19 mouse cellular contexts compared by ENCODE assay signal in the genomic region with DNA sequence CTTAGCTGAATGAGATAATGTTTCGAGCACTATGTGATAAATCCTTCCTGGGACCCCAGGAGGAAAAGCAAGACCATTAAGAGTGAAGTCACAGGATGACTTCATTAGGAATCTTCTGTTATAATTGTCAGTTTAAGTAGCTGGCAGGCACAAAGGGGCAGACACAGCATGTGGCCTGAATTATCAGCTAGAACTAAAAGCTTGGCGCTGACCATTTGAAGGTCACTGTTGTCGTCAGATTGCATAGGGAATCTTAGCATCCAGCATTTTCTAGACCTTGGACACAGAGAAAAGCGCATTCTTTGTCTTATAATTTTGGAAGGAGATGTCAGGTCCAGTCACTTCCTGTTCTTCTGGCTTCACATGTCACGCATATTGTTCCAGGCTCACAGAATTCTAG.
A peak's percentile ranks its signal among the peaks of the same experiment; 100 is the strongest.
DNase-seq lines count a peak whose midpoint lies in the region.
"Had no signal": no experiment of that assay in that cellular context is flagged by ENCODE, and none has a peak within 500 bp of the region (broad histone marks: within the 10 kb centered on the region; RNA-seq: fewer than 3 reads in every experiment).

No protein-coding gene starts in this region.

- no peaks in the 10 kb centered on the region for H3K36me3 ChIP-seq in heart, embryonic 10.5 days
- H3K36me3 ChIP-seq: embryonic facial prominence, embryonic 13.5 days; embryonic facial prominence, embryonic 15.5 days; forebrain, embryonic 10.5 days; forebrain, embryonic 12.5 days had no signal

- no peaks in the 10 kb centered on the region for H3K9me3 ChIP-seq in heart, embryonic 10.5 days
- H3K9me3 ChIP-seq: embryonic facial prominence, embryonic 13.5 days; embryonic facial prominence, embryonic 15.5 days; forebrain, embryonic 10.5 days; forebrain, embryonic 12.5 days had no signal

- DNase-seq in adrenal gland, adult 2 months, result peak; percentile 22
- DNase-seq in adrenal gland, postnatal 25 days, result no peak
- DNase-seq in adrenal gland, postnatal 14 days, result peak; percentile 24
- DNase-seq in adrenal gland, postnatal 4 days (ENCODE audit: low spot score in 2 of 2), result no peak
- peak; percentile 57 for DNase-seq in heart, embryonic 10.5 days (ENCODE audit: low spot score)
- DNase-seq in heart, postnatal 10 days, result no peak
- peak; percentile 16 for DNase-seq in retina, embryonic 14.5 days (ENCODE audit: low spot score)
- DNase-seq in retina, postnatal 1 day, result no peak
- DNase-seq: cerebellum, adult 11 months; cerebellum, adult 18-20 months; cerebellum, adult 8-10 months; cerebellum, adult 9-11 months; cerebellum, postnatal 14 days; cerebellum, postnatal 36 days had no signal

- no peak overlapping the region for H3K27ac ChIP-seq in heart, embryonic 10.5 days
- H3K27ac ChIP-seq: embryonic facial prominence, embryonic 13.5 days; embryonic facial prominence, embryonic 15.5 days; forebrain, embryonic 10.5 days; forebrain, embryonic 12.5 days had no signal

- no peak overlapping the region for H3K4me3 ChIP-seq in heart, embryonic 10.5 days
- H3K4me3 ChIP-seq: embryonic facial prominence, embryonic 13.5 days; embryonic facial prominence, embryonic 15.5 days; erythroblast, embryonic 14.5 days; forebrain, embryonic 10.5 days; forebrain, embryonic 12.5 days had no signal

- WGBS in heart, embryonic 10.5 days, result 66% methylated on average over 5 of the region's 5 CpGs

- H3K4me1 ChIP-seq in heart, embryonic 10.5 days, result peaks cover 6% of the 10 kb centered on the region; the same call in 1 of the 2 replicates
- H3K4me1 ChIP-seq: embryonic facial prominence, embryonic 13.5 days; embryonic facial prominence, embryonic 15.5 days; forebrain, embryonic 12.5 days had no signal

- no peaks in the 10 kb centered on the region for H3K27me3 ChIP-seq in heart, embryonic 10.5 days (ENCODE audit: insufficient read depth, poor library complexity, severe bottlenecking)
- H3K27me3 ChIP-seq: embryonic facial prominence, embryonic 13.5 days; embryonic facial prominence, embryonic 15.5 days; forebrain, embryonic 12.5 days had no signal

- intact Hi-C loops in heart, postnatal 10 days (cut with DNase I), result no loop called here

Comparison
In these comparisons a context has a peak if more than half of its experiments do, and no peak if none do; other contexts are left out.
1. DNase-seq: peak in adrenal gland, adult 2 months (single experiment), adrenal gland, postnatal 14 days (single experiment), heart, embryonic 10.5 days (single experiment) and retina, embryonic 14.5 days (single experiment); none in adrenal gland, postnatal 25 days (single experiment), adrenal gland, postnatal 4 days (0 of 2), heart, postnatal 10 days (0 of 2) and retina, postnatal 1 day (single experiment).